Mouse (Mus musculus): ENCODE results near the gene Pkp3.

GRCm38 (mm10) chr7:141119487-141119886, 41.5 kb downstream of the Pkp3 start:
- no peak for TF ChIP-seq POLR2A (IDR thresholded peaks at IDR 0.05; ENCODE audit: borderline replicate concordance, extremely low read depth, low read depth, low read length)
- TF ChIP-seq CTCF (IDR thresholded peaks at IDR 0.05; ENCODE audit: insufficient read depth, low read length): no peak

Data from lung, adult 2 months (tissue).